Mouse (Mus musculus): ENCODE results near the gene Ern1. TPM values are rescaled to one million over a fixed set of nuclear protein-coding genes. Genes with fewer than 3 reads are reported as not detected.
"Not testable (repeated sequence)": the region's sequence is repeated elsewhere in the genome, so short reads cannot be mapped to it uniquely, and the experiment has no call there.

The Ern1 gene
- polyA plus RNA-seq, 1 experiment from 2014 or later: 5.9 TPM

DNA sequence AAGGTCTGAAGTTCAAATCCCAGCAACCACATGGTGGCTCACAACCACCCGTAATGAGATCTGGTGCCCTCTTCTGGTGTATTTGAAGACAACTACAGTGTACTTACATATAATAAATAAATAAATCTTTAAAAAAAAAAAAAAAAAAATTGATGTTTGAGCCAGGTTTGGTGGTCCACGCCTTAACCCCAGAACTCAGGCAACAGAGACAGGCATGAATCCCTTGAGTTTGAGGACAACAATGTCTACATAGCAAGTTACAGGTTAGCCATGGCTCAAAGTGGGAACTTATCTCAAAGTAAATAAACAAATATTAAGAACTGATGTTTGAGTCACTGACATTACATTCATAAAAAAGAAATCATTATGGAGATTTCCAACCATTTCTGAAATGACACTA lies 45.1 kb downstream of the Ern1 start:
- ATAC-seq (ENCODE audit: insufficient number of reproducible peaks, low FRiP score, low TSS enrichment, low read depth); H3K27ac ChIP-seq; H3K27me3 ChIP-seq; H3K4me3 ChIP-seq; H3K9me3 ChIP-seq; H3K9ac ChIP-seq; H3K4me1 ChIP-seq; H3K4me2 ChIP-seq; H3K36me3 ChIP-seq: not testable (repeated sequence)
- 90% methylated on average over 2 of the region's 2 CpGs for WGBS

DNA sequence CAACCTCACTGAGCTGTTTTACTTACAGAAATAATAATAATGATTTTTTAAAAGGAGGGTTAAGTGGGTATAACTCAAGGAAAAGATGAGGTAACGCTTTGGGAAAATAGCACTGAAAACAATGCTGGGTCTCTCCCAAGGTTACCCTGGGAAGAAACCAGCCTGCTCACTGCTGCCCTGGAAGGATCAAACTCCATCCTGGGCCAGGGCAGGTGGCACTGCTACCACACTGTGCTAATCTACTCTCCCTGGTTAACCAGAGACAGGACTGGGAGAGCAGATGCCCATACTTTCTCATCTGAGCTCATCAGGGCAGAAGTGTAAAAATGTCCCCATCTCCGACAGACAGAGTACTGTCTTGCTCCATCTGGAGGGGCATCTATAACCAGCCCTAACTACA lies 47.3 kb downstream of the Ern1 start:
- Histone ChIP-seq H3K36me3 (no peaks in the 10 kb centered on the region), H3K9ac (no peak overlapping the region), H3K4me3 (no peak overlapping the region), H3K9me3 (no peaks in the 10 kb centered on the region), H3K27me3 (no peaks in the 10 kb centered on the region), H3K4me1 (no peaks in the 10 kb centered on the region), H3K27ac (no peak overlapping the region), H3K4me2 (no peak overlapping the region)
- 83% methylated on average over 2 of the region's 2 CpGs for WGBS
- ATAC-seq (ENCODE audit: insufficient number of reproducible peaks, low FRiP score, low TSS enrichment, low read depth): no peak

GRCm38 (mm10) chr11:106439355-106439754 lies 48.3 kb downstream of the Ern1 start:
- ATAC-seq (ENCODE audit: insufficient number of reproducible peaks, low FRiP score, low TSS enrichment, low read depth): no peak
- Histone ChIP-seq H3K9me3 (no peaks in the 10 kb centered on the region), H3K36me3 (no peaks in the 10 kb centered on the region), H3K4me3 (no peak overlapping the region), H3K4me2 (no peak overlapping the region), H3K27me3 (no peaks in the 10 kb centered on the region), H3K9ac (no peak overlapping the region), H3K4me1 (no peaks in the 10 kb centered on the region), H3K27ac (no peak overlapping the region)
- WGBS: 74% methylated on average over 3 of the region's 3 CpGs

DNA sequence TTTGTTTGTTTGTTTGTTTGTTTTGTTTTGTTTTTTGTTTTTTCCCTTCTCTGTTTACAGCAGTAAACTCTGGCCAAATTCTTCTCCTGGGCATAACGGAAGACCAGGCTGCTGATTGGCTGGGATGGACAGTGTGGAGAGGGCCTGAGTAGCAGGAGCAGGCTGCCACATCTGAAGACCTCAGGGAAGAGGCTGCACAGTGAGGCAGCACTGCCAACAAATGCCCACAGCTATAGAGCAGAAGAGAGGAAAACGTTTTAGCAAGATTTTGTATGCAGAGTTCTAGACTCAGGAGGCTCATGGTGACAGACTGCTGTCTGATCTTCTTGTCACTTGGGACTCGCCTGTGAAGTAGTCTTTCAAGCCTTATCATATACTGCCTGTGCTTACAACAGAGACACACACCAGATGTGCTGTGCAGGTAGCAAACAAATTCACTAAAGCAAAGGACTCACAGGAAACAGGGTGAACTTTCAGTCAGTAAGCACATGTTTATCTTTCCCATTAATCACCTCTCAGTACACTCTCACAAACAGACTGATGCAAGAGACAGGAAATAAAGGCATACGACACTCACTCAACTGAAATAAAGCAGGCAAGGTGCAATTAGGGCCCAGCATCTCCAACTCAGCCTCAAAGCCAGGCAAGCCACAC lies 49.0 kb downstream of the Ern1 start:
- Histone ChIP-seq H3K36me3 (no peaks in the 10 kb centered on the region), H3K9ac (no peak overlapping the region), H3K9me3 (no peaks in the 10 kb centered on the region), H3K4me3 (no peak overlapping the region), H3K4me1 (no peaks in the 10 kb centered on the region), H3K4me2 (no peak overlapping the region), H3K27ac (no peak overlapping the region), H3K27me3 (no peaks in the 10 kb centered on the region)
- 45% methylated on average over 4 of the region's 4 CpGs for WGBS
- ATAC-seq (ENCODE audit: insufficient number of reproducible peaks, low FRiP score, low TSS enrichment, low read depth): no peak

- H3K4me1 ChIP-seq: no peaks in the 10 kb centered on the region
- no peak overlapping the region for H3K4me3 ChIP-seq
- WGBS: 76% methylated on average over 2 of the region's 2 CpGs
- H3K9me3 ChIP-seq: no peaks in the 10 kb centered on the region
- no peak overlapping the region for H3K9ac ChIP-seq
- no peaks in the 10 kb centered on the region for H3K27me3 ChIP-seq
- no peak for ATAC-seq (ENCODE audit: insufficient number of reproducible peaks, low FRiP score, low TSS enrichment, low read depth)
- H3K4me2 ChIP-seq: no peak overlapping the region
- H3K36me3 ChIP-seq: no peaks in the 10 kb centered on the region
- no peak overlapping the region for H3K27ac ChIP-seq
These were observed 50.1 kb downstream of the Ern1 start for GRCm38 (mm10) chr11:106437543-106437942.

DNA sequence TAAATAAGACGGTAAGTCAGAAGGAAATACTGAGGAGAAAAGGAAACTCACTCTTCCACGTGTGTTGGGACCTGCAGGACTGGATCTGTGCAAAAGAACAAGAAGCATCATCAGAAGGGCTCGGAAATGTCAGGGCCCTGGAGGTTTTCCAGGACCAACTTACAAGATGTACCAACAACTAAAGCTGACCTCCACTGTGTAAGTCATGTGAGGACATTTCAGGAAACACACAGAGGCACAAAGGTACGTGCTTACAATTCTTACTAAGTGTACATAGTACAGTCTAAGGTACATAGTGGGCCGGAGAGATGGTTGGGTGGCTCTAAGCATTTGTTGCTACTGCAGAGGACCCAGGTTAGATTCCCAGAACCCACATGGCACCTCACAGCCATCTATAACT lies 50.6 kb downstream of the Ern1 start:
- Histone ChIP-seq H3K9me3 (no peaks in the 10 kb centered on the region), H3K36me3 (no peaks in the 10 kb centered on the region), H3K4me1 (no peaks in the 10 kb centered on the region), H3K27me3 (no peaks in the 10 kb centered on the region), H3K9ac (no peak overlapping the region), H3K4me2 (no peak overlapping the region), H3K4me3 (no peak overlapping the region), H3K27ac (no peak overlapping the region)
- 84% methylated on average over 5 of the region's 5 CpGs for WGBS
- ATAC-seq (ENCODE audit: insufficient number of reproducible peaks, low FRiP score, low TSS enrichment, low read depth): no peak

DNA sequence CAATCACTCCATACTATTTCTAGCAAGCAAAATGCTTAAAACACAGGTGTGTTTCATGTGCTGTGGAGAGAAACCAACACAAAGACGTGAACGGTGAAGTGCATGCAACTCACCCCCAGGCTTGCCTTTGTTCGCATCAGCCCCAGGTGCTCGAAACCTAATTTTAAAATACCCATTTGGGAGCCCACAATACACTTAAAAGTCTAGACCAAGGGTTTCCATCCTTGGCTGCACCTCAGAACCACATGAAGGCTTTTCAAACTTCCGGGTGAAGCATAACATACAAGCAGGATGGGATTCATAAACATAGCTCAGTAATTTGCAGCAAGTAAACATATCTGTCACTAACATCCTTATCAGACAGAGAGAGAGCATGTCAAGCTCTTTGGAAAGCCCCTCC lies 57.3 kb downstream of the Ern1 start:
- H3K27me3 ChIP-seq: no peaks in the 10 kb centered on the region

GRCm38 (mm10) chr11:106429689-106430088 lies 58.0 kb downstream of the Ern1 start:
- Histone ChIP-seq H3K27ac (no peak overlapping the region), H3K4me2 (no peak overlapping the region), H3K27me3 (no peaks in the 10 kb centered on the region), H3K4me3 (no peak overlapping the region), H3K4me1 (no peaks in the 10 kb centered on the region), H3K36me3 (peaks cover 14% of the 10 kb centered on the region), H3K9ac (no peak overlapping the region), H3K9me3 (no peaks in the 10 kb centered on the region)
- ATAC-seq (ENCODE audit: insufficient number of reproducible peaks, low FRiP score, low TSS enrichment, low read depth): no peak
- WGBS: 76% methylated on average over 4 of the region's 4 CpGs

More for the DNA sequence above, 57.3 kb downstream of the Ern1 start:
- 88% methylated on average over 5 of the region's 5 CpGs for WGBS
- Histone ChIP-seq H3K9ac (no peak overlapping the region), H3K4me3 (no peak overlapping the region), H3K9me3 (no peaks in the 10 kb centered on the region), H3K4me2 (no peak overlapping the region), H3K36me3 (peaks cover 10% of the 10 kb centered on the region), H3K27ac (no peak overlapping the region), H3K4me1 (no peaks in the 10 kb centered on the region)
- ATAC-seq (ENCODE audit: insufficient number of reproducible peaks, low FRiP score, low TSS enrichment, low read depth): no peak

DNA sequence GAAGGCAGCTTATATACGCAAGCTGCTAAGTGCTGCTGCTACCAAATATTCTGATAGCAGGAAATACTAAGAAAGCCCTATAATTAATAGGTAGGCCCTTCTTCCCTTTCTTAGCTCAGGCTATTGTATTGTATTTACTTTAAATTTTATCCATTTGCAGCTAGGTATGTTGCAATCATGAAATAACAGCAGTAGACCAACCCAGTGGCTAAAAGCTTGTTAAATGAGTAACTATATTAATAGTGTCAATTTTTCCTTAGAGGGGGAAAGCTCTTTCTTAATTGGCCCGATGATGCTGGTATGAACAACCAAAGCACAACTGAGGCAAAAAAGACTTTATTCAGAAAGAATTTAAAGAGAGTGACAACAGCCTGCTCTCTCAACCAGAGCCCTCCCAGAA lies 59.1 kb downstream of the Ern1 start:
- Histone ChIP-seq H3K9ac (no peak overlapping the region), H3K4me2 (no peak overlapping the region), H3K4me1 (no peaks in the 10 kb centered on the region), H3K27ac (no peak overlapping the region), H3K9me3 (no peaks in the 10 kb centered on the region), H3K36me3 (peaks cover 14% of the 10 kb centered on the region), H3K27me3 (no peaks in the 10 kb centered on the region), H3K4me3 (no peak overlapping the region)
- WGBS: 76% methylated on average over 2 of the region's 2 CpGs
- ATAC-seq (ENCODE audit: insufficient number of reproducible peaks, low FRiP score, low TSS enrichment, low read depth): no peak

DNA sequence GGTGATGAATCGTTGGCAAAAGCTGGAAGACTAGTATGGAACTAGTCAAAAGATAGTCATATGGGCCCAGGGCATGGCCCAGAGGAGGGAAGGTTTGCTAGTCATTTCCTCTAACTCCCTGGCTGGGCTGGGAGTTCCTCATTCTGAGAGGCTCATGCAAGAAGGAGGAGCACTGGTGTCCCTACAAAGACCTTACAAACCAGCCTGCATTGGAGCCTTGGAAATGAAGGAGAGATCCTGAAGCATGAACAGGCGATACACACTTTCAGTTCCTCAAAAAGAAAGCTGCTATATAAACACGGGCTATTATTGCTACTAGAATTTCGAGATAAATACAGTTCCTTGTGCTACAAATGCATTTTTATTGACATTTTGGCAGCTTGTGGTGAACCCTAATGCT lies 59.5 kb downstream of the Ern1 start:
- Histone ChIP-seq H3K4me3 (no peak overlapping the region), H3K9me3 (no peaks in the 10 kb centered on the region), H3K36me3 (peaks cover 19% of the 10 kb centered on the region), H3K27me3 (no peaks in the 10 kb centered on the region), H3K27ac (no peak overlapping the region), H3K9ac (no peak overlapping the region), H3K4me2 (no peak overlapping the region), H3K4me1 (no peaks in the 10 kb centered on the region)
- no peak for ATAC-seq (ENCODE audit: insufficient number of reproducible peaks, low FRiP score, low TSS enrichment, low read depth)
- WGBS: 70% methylated on average over 4 of the region's 4 CpGs

DNA sequence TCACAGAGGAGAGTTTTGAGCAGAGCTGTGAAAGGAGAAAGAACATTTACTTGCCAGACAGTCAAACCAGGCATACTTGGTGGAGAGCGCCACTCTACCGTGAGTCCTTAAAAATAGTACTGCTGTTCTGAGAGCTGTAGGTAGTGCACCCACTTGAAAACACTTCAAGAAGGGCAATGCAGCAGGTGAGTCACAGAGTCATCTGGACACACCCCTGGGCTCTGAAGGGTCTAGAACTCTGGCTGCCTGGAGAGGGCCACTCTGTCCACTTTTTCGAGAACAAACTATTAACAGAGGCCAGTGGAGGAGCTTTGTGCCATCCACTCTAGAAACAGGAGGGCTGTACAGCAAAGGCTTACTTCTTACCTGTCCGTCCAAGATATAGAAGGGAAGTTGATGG lies 61.2 kb downstream of the Ern1 start:
- WGBS: 91% methylated on average over 4 of the region's 4 CpGs
- Histone ChIP-seq H3K27me3 (no peaks in the 10 kb centered on the region), H3K36me3 (peaks cover 24% of the 10 kb centered on the region), H3K4me2 (no peak overlapping the region), H3K27ac (no peak overlapping the region), H3K9ac (no peak overlapping the region), H3K4me1 (no peaks in the 10 kb centered on the region), H3K4me3 (no peak overlapping the region), H3K9me3 (no peaks in the 10 kb centered on the region)
- no peak for ATAC-seq (ENCODE audit: insufficient number of reproducible peaks, low FRiP score, low TSS enrichment, low read depth)

DNA sequence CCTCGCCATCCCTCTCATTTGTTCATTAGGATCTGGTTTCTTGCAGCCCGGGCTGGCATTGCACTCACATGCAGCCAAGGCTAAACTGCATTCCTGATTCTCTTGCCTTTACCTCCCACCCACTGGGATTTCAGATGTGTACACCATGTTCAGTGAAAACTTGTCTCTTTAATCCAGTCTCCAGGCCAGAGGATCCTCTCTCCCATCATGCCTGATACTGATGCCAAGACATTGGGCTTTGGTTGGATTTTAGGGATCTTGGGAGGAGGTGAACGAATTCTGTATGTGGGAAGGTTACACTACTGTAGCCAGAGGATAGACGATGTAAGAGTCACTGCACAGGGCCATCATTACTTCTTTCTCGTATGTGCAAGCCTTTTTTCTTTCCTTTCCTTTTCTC lies 62.5 kb downstream of the Ern1 start:
- H3K4me2 ChIP-seq: no peak overlapping the region
- H3K27ac ChIP-seq: no peak overlapping the region
- H3K27me3 ChIP-seq: no peaks in the 10 kb centered on the region
- no peaks in the 10 kb centered on the region for H3K4me1 ChIP-seq
- H3K36me3 ChIP-seq: peaks cover 27% of the 10 kb centered on the region
- H3K4me3 ChIP-seq: no peak overlapping the region
- no peak for ATAC-seq (ENCODE audit: insufficient number of reproducible peaks, low FRiP score, low TSS enrichment, low read depth)
- no peak overlapping the region for H3K9ac ChIP-seq
- 90% methylated on average over 5 of the region's 5 CpGs for WGBS
- no peaks in the 10 kb centered on the region for H3K9me3 ChIP-seq
